8 mouse cellular contexts compared by ENCODE assay signal in genomic region chr11:90417921-90418320, GRCm38 (mm10). TPM values are rescaled to one million over a fixed set of nuclear protein-coding genes. Genes with fewer than 3 reads are reported as not detected.
A peak's percentile ranks its signal among the peaks of the same experiment; 100 is the strongest.
DNase-seq lines count a peak whose midpoint lies in the region; ATAC-seq lines count a peak whose summit lies in the region.

No protein-coding gene starts in this region.

- no peaks in the 10 kb centered on the region; the same call in 1 of the 2 replicates for H3K27me3 ChIP-seq in intestine, embryonic 16.5 days (replicated peaks; ENCODE audit: control insufficient read depth, insufficient read depth, low read length)
- peaks cover 45% of the 10 kb centered on the region for H3K27me3 ChIP-seq in midbrain, embryonic 10.5 days (ENCODE audit: low read depth, poor library complexity, severe bottlenecking)

- no peak overlapping the region for H3K27ac ChIP-seq in intestine, embryonic 16.5 days (ENCODE audit: low read length)
- H3K27ac ChIP-seq in midbrain, embryonic 10.5 days (replicated peaks): peak overlapping the region; percentile 69

- peak overlapping the region; percentile 36 for H3K4me3 ChIP-seq in intestine, embryonic 16.5 days (ENCODE audit: low read length)
- H3K4me3 ChIP-seq in midbrain, embryonic 10.5 days: peak overlapping the region; percentile 45

- peak overlapping the region; percentile 68 for H3K4me2 ChIP-seq in intestine, embryonic 16.5 days (ENCODE audit: low read depth, low read length)

- peak; percentile 100 for ATAC-seq in intestine, embryonic 16.5 days

- peak; percentile 98 for DNase-seq in adrenal gland, adult 2 months
- peak; percentile 90 for DNase-seq in embryo, embryonic 11.5 days (ENCODE audit: low read depth, low spot score)
- peak; percentile 98 for DNase-seq in gastrocnemius, postnatal 4 days (ENCODE audit: low spot score in 2 of 2)
- peak; percentile 99 for DNase-seq in left cerebral cortex, postnatal 25 days (ENCODE audit: low spot score in 2 of 2)
- DNase-seq in midbrain, embryonic 10.5 days (ENCODE audit: low spot score): peak; percentile 96
- DNase-seq in skeletal muscle tissue, adult 2 months (ENCODE audit: low read depth, low spot score): peak; percentile 99
- no peak for DNase-seq in adipocyte (ENCODE audit: low spot score)

- no peaks in the 10 kb centered on the region for H3K9me3 ChIP-seq in intestine, embryonic 16.5 days (ENCODE audit: control insufficient read depth, low read length)
- H3K9me3 ChIP-seq in midbrain, embryonic 10.5 days (replicated peaks): no peaks in the 10 kb centered on the region

- H3K4me1 ChIP-seq in intestine, embryonic 16.5 days (ENCODE audit: control insufficient read depth, insufficient read depth, low read length): peaks cover 3% of the 10 kb centered on the region
- peaks cover 14% of the 10 kb centered on the region for H3K4me1 ChIP-seq in midbrain, embryonic 10.5 days

- H3K36me3 ChIP-seq in intestine, embryonic 16.5 days (ENCODE audit: control insufficient read depth, insufficient read depth, low read length): no peaks in the 10 kb centered on the region
- no peaks in the 10 kb centered on the region for H3K36me3 ChIP-seq in midbrain, embryonic 10.5 days

- WGBS in intestine, embryonic 16.5 days: under 1% methylated on average over 42 of the region's 42 CpGs
- WGBS in midbrain, embryonic 10.5 days: under 1% methylated on average over 42 of the region's 42 CpGs

- H3K9ac ChIP-seq in intestine, embryonic 16.5 days (ENCODE audit: low read depth, low read length): 0 out of 2 replicates have a peak overlapping the region, but pooled peaks have one; percentile 36

- intact Hi-C loops in left cerebral cortex, postnatal 25 days (cut with DNase I): loop anchor here (1.0 to 5.0 kb wide), 6 partner anchors 28 to 199 kb away; partner anchors contain the start of gene Hlf

RNA-seq across cellular contexts. Expression of gene Hlf, which starts 27.2 kb away (rescaled TPM):
- 10 to 100 TPM in 1 of 2 experiments, 1 to 10 TPM in 1; 9.0 to 16.4 TPM for total RNA-seq in adrenal gland, adult 2 months (2021)
- 16.8 and 18.0 TPM in 2 replicates for polyA plus RNA-seq in adrenal gland, adult 2 months (2012; rRNA removed)
- 1 to 10 TPM; 4.7 to 7.2 TPM for total RNA-seq in gastrocnemius, postnatal 4 days (2021)
- polyA plus RNA-seq in intestine, embryonic 16.5 days (2015; fragmentation: Nextera tagmentation; extraction: Ambion mirVana): 0.79 and 2.1 TPM in 2 replicates
- total RNA-seq in left cerebral cortex, postnatal 25 days (2021): 100 to 1,000 TPM; 112 to 117 TPM
- polyA plus RNA-seq in midbrain, embryonic 10.5 days (2016; fragmentation: Nextera tagmentation; extraction: Ambion mirVana): 1.5 and 3.3 TPM in 2 replicates

Comparison
In these comparisons a context has a peak if more than half of its experiments do, and no peak if none do; other contexts are left out.
1. RNA of gene Hlf, which starts 27.2 kb away (total RNA-seq): 112 to 117 TPM in left cerebral cortex, postnatal 25 days; 9.0 to 16.4 TPM in adrenal gland, adult 2 months and 4.7 to 7.2 TPM in gastrocnemius, postnatal 4 days; every median in the first group is over 4 times any median in the second.